Mouse (Mus musculus): ENCODE data around the gene Ngef.

DNA sequence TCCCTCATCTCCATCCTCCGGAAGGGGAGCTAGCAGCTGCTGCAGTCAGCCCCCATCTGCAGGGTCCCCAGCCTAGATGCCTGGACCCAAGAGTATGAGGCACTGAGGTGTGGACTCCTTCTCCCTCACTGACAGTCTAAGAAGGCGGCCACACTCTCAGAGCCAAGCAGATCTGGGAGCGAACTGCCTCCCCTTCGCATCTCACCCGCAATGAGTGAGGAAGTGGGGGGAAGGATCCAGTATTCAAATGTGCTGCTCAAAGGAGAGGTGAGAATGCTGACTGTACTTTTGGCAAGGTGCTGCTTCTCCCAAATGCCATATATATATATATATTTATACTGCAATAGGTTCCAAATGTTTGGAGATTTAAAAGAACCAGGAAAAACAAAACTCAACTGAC is 29.7 kb upstream of the Ngef start:
- no peak for TF ChIP-seq CTCF (IDR thresholded peaks at IDR 0.05; ENCODE audit: extremely low read depth, insufficient read depth, low read length)
- TF ChIP-seq POLR2A (IDR thresholded peaks at IDR 0.05; ENCODE audit: extremely low read depth, insufficient read depth, low read length): 0 out of 2 replicates have a peak, but pooled peaks have one; percentile 18
